Mouse (Mus musculus): ENCODE results near the gene C3ar1.

DNA sequence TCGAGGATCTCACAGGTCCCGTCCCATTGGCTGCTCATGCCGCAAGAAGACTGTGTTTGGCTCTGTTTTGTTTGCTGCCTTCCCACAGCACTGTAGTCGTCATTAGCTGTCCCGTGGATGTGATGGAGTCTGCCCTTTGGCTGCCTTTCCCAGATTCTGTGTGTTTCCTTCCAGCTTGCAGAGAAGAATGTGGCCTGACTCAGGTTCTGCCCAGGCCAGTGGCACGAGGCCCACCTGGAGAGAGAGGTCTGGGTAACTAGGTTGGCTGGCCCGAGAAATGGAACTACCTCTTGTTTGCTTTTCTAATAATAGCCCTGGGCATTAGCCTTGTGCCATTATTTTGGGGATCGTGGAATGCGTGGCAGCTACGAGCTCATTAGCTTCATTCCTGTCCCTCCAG lies 31.9 kb downstream of the C3ar1 start:
- no peak for TF ChIP-seq CTCF (IDR thresholded peaks at IDR 0.05; ENCODE audit: low read depth, low read length)
- no peak for TF ChIP-seq POLR2A (IDR thresholded peaks at IDR 0.05; ENCODE audit: borderline replicate concordance, low read depth, low read length)

All from bone marrow macrophage, adult 2 months (primary cell).